Mouse (Mus musculus) limb, embryonic 12.5 days (tissue): ENCODE results near the gene Slc17a4. TPM values are rescaled to one million over a fixed set of nuclear protein-coding genes. Genes with fewer than 3 reads are reported as not detected.
A peak's percentile ranks its signal among the peaks of the same experiment; 100 is the strongest.

Source experiments
- ATAC-seq: fragments of 200-750 bp; cut with Nextera tagmentation; 2 replicates; pipeline ENCODE4 v1.8.0; 2017; ENCODE audit warnings: low read depth, moderate TSS enrichment; ENCODE audit not compliant: insufficient number of reproducible peaks, insufficient read depth, low FRiP score, low TSS enrichment
- H3K27ac ChIP-seq: fragments of 300-500 bp; sonication (generic); 2 replicates; pipeline ENCODE4 v1.5.1; 2016; ENCODE audit warnings: mild to moderate bottlenecking, moderate library complexity
- H3K27me3 ChIP-seq: fragments of 300-500 bp; sonication (generic); 2 replicates; pipeline ENCODE4 v1.6.1; 2016; ENCODE audit warnings: mild to moderate bottlenecking, moderate library complexity
- H3K36me3 ChIP-seq: fragments of 300-500 bp; sonication (generic); 2 replicates; pipeline ENCODE4 v1.6.1; 2016; ENCODE audit warnings: mild to moderate bottlenecking, moderate library complexity
- H3K4me1 ChIP-seq: fragments of 300-500 bp; sonication (generic); replicated peaks from 2 replicates; pipeline ENCODE4 v1.6.1; 2016
- H3K4me2 ChIP-seq: fragments of 300-500 bp; sonication (generic); 2 replicates; pipeline ENCODE4 v1.6.1; 2016; ENCODE audit warnings: mild to moderate bottlenecking, moderate library complexity
- H3K4me3 ChIP-seq: fragments of 300-500 bp; sonication (generic); replicated peaks from 2 replicates; pipeline ENCODE4 v1.5.1; 2016; ENCODE audit warnings: mild to moderate bottlenecking
- H3K9ac ChIP-seq: fragments of 300-500 bp; sonication (generic); replicated peaks from 2 replicates; pipeline ENCODE4 v1.6.1; 2016; ENCODE audit warnings: mild to moderate bottlenecking, moderate library complexity
- H3K9me3 ChIP-seq: fragments of 300-500 bp; sonication (generic); 2 replicates; pipeline ENCODE4 v1.6.1; 2016; ENCODE audit warnings: mild to moderate bottlenecking, moderate library complexity
- WGBS: fragments of 180-500 bp; shearing (Covaris S2); methylation state at CpG from one replicate; pipeline ENCODE4 v1.1.7; 2016; 5-methylcytosine and 5-hydroxymethylcytosine counted together
- polyA plus RNA-seq: library from polyadenylated mRNA; unstranded; fragments of >200 nt; fragmentation: Nextera tagmentation; extraction: Ambion mirVana; gene quantifications from 2 replicates; pipeline ENCODE4 v1.2.1, GENCODE M21; 2016

The Slc17a4 gene
- polyA plus RNA-seq, 1 experiment from 2014 or later, result not detected

DNA sequence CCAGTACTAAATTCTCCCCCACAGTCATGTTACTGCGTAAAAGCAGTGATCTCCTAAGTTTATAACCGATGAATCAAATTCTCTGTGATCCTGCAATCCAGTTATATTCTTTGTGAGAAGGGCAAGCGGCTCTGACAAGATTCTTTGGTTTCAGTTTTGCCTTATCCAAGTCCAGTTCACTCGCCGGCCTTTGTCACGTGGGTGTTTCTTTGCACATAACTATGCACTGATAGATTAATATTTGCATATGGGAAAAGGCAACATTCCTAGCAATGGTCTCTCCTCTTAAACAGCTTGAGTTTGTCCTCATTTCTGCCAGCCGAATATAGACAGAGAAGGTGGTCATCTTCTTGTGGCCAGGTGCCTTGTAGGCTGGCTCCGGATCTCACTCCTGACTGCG, 15.7 kb upstream of the Slc17a4 start:
- H3K4me2 ChIP-seq, result no peak overlapping the region
- no peak for ATAC-seq
- WGBS, result 85% methylated on average over 9 of the region's 9 CpGs
- no peaks in the 10 kb centered on the region for H3K9me3 ChIP-seq
- peaks cover 9% of the 10 kb centered on the region for H3K4me1 ChIP-seq
- no peaks in the 10 kb centered on the region for H3K27me3 ChIP-seq
- no peaks in the 10 kb centered on the region for H3K36me3 ChIP-seq
- peak overlapping the region; percentile 13; the same call in 1 of the 2 replicates for H3K27ac ChIP-seq
- no peak overlapping the region for H3K4me3 ChIP-seq
- H3K9ac ChIP-seq, result no peak overlapping the region

DNA sequence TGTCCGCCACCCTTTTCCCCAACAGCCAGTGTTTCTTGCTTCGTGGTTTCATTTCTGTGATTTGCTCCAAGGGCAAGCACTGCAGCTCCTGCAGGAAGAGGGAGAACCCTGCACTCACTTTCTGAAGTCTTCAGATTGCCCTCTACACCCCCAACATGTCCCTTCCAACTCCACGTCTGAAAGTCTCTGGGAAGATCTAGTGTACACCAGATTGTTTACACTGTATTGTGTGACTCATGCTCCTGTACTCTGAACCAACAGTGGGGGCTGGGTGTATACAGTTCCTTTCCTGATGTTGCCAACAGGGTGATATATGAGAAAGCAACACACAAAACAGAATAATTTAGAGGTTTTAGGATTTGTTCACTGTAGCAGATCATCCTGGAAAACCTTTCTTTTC, 13.8 kb upstream of the Slc17a4 start:
- Histone ChIP-seq H3K9me3 (no peaks in the 10 kb centered on the region), H3K4me1 (peaks cover 9% of the 10 kb centered on the region), H3K4me2 (no peak overlapping the region), H3K4me3 (no peak overlapping the region), H3K27ac (no peak overlapping the region), H3K27me3 (no peaks in the 10 kb centered on the region), H3K9ac (no peak overlapping the region), H3K36me3 (no peaks in the 10 kb centered on the region)
- ATAC-seq, result no peak
- 68% methylated on average over 3 of the region's 3 CpGs for WGBS

DNA sequence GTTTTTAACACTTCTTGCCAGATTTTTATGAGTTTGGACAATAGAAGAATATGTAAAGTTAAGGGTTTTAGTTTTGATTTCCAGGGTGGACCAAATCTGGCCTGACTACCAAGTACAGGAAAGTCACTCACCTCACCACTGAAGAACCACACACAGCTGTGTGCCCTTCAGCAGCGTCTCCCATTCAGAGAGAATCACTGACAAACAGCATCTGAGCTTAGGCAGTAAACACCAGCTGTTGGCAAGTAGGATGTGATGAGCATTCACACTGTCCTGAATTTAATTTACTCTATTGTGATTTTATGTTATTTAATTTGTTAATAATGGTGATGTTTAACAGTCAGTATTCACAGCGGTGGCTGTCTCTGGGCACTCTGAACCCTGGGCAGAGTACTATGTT, 11.0 kb upstream of the Slc17a4 start:
- ATAC-seq, result no peak
- Histone ChIP-seq H3K27me3 (no peaks in the 10 kb centered on the region), H3K4me1 (peaks cover 3% of the 10 kb centered on the region), H3K4me2 (no peak overlapping the region), H3K9me3 (no peaks in the 10 kb centered on the region), H3K27ac (no peak overlapping the region), H3K4me3 (no peak overlapping the region), H3K36me3 (no peaks in the 10 kb centered on the region), H3K9ac (no peak overlapping the region)
- 70% methylated on average over 2 of the region's 2 CpGs for WGBS

DNA sequence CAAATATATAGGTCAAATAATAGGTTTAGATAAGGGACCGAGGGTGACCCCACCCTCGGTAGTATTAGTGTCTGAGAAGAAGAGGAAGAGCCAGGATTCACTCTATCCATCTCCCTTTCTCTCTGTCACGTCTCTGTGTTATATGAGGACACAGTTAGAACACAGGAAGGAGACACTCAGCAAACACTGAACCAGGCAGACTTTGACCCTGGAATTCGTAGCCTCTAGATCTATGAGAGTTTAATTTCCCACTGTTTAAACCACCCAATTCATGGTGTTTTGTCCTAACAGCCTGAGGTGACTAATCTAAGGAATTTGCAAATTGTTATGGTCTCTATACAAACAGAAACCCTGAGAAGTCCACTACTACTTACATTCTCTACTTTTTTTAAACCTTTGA, 2.9 kb upstream of the Slc17a4 start:
- no peak overlapping the region for H3K4me2 ChIP-seq
- no peak overlapping the region for H3K4me3 ChIP-seq
- H3K4me1 ChIP-seq, result peaks cover 7% of the 10 kb centered on the region; the same call in 1 of the 2 replicates
- H3K9ac ChIP-seq, result no peak overlapping the region
- ATAC-seq, result no peak
- H3K27me3 ChIP-seq, result no peaks in the 10 kb centered on the region
- no peaks in the 10 kb centered on the region for H3K9me3 ChIP-seq
- 80% methylated on average over 4 of the region's 4 CpGs for WGBS
- H3K27ac ChIP-seq, result no peak overlapping the region
- no peaks in the 10 kb centered on the region for H3K36me3 ChIP-seq

DNA sequence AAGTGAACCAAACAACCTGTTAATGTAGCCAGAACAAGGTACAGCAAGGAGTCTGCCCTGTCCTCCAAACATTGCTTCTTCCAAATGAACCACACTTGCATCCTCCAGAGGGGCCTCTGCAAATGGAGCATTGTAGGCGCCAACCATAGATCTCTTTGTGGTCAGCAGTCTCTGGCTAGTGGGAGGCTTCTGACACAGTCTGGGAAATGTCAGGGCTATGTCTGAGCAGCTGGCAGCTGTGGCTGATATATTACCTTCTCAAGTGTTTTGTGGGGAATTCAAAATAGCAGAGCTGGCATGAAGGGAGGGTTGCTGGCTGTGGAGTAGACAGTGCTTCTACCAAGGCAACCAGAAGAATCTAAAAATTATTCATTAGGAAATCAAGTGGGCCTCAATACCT, 1.3 kb upstream of the Slc17a4 start:
- WGBS, result 87% methylated on average over 1 of the region's 1 CpGs
- no peak overlapping the region for H3K4me2 ChIP-seq
- peaks cover 7% of the 10 kb centered on the region; the same call in 1 of the 2 replicates for H3K4me1 ChIP-seq
- no peaks in the 10 kb centered on the region for H3K36me3 ChIP-seq
- H3K27ac ChIP-seq, result no peak overlapping the region
- H3K9me3 ChIP-seq, result no peaks in the 10 kb centered on the region
- H3K4me3 ChIP-seq, result no peak overlapping the region
- no peak overlapping the region for H3K9ac ChIP-seq
- no peak for ATAC-seq
- H3K27me3 ChIP-seq, result no peaks in the 10 kb centered on the region

DNA sequence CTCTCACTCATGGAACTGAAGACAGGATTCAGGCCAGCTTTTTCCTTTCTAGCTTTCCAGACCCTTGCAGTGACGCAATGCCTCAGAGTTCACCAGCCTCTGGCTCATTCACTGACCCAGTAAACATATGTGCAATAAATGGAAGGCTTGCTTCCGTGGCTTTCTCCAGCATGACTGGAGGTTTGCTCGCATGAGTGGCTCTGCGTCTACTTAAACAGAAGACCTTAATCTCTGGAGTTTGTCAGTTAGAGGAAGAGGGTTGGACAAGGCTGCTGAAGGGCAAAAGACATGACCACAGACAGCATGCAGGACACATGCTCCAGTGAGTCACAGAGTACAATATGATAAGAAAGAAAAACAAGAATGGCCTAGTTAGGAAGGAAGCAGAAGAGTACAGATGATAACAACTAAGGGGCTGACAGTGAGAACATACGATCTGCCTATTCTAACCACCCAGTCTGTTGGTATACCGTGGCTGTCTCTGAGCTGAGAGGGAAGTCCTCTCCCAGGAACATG, 960 bp downstream of the Slc17a4 start:
- Histone ChIP-seq H3K4me3 (no peak overlapping the region), H3K4me2 (no peak overlapping the region), H3K9me3 (no peaks in the 10 kb centered on the region), H3K9ac (no peak overlapping the region), H3K27ac (no peak overlapping the region), H3K27me3 (no peaks in the 10 kb centered on the region), H3K36me3 (no peaks in the 10 kb centered on the region), H3K4me1 (peaks cover 7% of the 10 kb centered on the region; the same call in 1 of the 2 replicates)
- ATAC-seq, result no peak
- WGBS, result 55% methylated on average over 6 of the region's 6 CpGs

DNA sequence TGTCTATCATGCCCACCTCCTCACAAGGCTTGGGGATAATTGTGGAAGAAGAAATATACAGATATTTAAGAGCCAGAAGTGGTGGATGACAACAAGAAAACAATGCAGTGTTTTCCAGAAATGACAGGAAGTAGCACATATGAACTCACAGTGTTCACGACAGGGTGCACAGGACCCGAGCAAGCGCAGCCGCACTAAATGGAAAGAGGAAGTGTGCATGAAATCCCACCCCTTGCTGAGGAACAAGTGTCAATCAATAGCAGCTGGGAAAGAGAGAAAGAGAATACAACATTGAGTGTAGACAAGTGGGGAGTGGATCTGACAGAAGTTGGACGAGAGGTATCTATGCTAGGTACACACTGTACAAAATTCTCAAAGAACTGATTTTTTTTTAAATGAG, 3.5 kb downstream of the Slc17a4 start:
- H3K9me3 ChIP-seq, result no peaks in the 10 kb centered on the region
- 75% methylated on average over 5 of the region's 5 CpGs for WGBS
- H3K4me3 ChIP-seq, result no peak overlapping the region
- no peak for ATAC-seq
- H3K4me1 ChIP-seq, result peaks cover 7% of the 10 kb centered on the region; the same call in 1 of the 2 replicates
- H3K27ac ChIP-seq, result no peak overlapping the region
- H3K36me3 ChIP-seq, result no peaks in the 10 kb centered on the region
- H3K4me2 ChIP-seq, result no peak overlapping the region
- H3K27me3 ChIP-seq, result no peaks in the 10 kb centered on the region
- H3K9ac ChIP-seq, result no peak overlapping the region

DNA sequence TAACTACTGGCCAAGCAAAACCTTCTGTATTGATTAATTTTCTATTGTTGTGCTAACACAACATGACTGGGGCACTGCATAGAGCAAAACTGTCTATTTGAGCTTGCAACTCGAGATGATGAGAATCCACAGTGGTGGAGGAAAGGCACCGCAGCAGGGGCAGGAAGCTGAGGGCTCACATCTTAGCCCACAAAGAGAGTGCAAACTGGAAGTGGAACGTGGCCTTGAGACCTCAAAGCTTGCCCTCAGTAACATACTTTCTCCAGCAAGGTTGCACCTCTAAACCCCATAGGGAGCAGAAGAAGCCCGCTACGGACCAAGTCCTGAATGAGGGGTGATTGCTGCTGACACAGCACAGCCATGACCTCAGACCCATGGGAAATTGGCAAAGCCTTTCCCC, 4.7 kb downstream of the Slc17a4 start:
- Histone ChIP-seq H3K36me3 (no peaks in the 10 kb centered on the region), H3K27ac (no peak overlapping the region), H3K9me3 (no peaks in the 10 kb centered on the region), H3K27me3 (no peaks in the 10 kb centered on the region), H3K9ac (no peak overlapping the region), H3K4me1 (peaks cover 7% of the 10 kb centered on the region; the same call in 1 of the 2 replicates), H3K4me2 (no peak overlapping the region), H3K4me3 (no peak overlapping the region)
- ATAC-seq, result no peak
- 83% methylated on average over 5 of the region's 5 CpGs for whole genome bisulfite sequencing

DNA sequence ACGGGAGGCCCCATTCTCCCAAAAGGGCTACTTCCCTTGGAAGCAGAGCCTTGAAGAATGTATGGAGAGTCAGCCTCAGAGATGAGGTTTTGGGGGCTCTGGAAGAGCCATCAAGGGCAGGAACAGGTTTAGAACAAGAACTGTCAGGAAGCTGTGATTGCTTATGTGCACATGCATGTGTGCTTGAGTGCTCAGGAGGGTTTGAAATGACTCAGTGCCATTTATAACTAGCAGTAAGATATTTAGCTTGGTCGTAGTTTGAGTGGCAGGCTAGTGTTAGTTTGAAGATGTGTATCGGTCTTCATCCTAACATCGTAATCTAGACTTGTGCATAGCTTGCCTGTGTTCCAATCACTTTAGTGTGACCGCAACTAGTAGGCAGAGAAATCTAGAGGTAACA, 7.9 kb downstream of the Slc17a4 start:
- no peaks in the 10 kb centered on the region for H3K4me1 ChIP-seq

DNA sequence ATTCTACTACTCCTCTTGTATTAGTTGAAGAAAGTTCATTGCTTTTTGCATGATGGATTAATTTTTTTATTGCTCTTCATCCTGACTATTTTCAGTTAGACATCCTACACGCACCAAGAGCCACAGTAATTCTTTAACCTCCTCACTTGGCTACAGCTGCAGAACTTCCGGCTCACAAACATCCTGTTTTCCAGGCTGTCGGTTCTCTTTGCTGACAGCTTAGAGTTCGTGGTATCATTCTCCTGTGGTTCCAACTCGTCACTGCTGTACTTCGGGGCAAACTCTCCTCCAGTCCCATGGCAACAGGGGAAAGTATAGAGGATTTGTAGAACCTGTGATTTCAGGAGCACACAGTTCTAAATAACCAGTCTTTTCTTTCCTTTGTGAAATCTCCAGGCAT, 16.6 kb downstream of the Slc17a4 start:
- H3K27ac ChIP-seq, result no peak overlapping the region
- H3K4me1 ChIP-seq, result no peaks in the 10 kb centered on the region
- no peaks in the 10 kb centered on the region for H3K36me3 ChIP-seq
- H3K9me3 ChIP-seq, result no peaks in the 10 kb centered on the region
- no peak overlapping the region for H3K4me3 ChIP-seq
- no peak overlapping the region for H3K9ac ChIP-seq
- no peaks in the 10 kb centered on the region for H3K27me3 ChIP-seq
- no peak for ATAC-seq
- WGBS, result 71% methylated on average over 6 of the region's 6 CpGs
- no peak overlapping the region for H3K4me2 ChIP-seq

More for the DNA sequence above, 7.9 kb downstream of the Slc17a4 start:
- WGBS, result 95% methylated on average over 5 of the region's 5 CpGs
- Histone ChIP-seq H3K4me3 (no peak overlapping the region), H3K9ac (no peak overlapping the region), H3K9me3 (no peaks in the 10 kb centered on the region), H3K36me3 (no peaks in the 10 kb centered on the region), H3K27ac (no peak overlapping the region), H3K4me2 (no peak overlapping the region), H3K27me3 (no peaks in the 10 kb centered on the region)
- no peak for ATAC-seq

DNA sequence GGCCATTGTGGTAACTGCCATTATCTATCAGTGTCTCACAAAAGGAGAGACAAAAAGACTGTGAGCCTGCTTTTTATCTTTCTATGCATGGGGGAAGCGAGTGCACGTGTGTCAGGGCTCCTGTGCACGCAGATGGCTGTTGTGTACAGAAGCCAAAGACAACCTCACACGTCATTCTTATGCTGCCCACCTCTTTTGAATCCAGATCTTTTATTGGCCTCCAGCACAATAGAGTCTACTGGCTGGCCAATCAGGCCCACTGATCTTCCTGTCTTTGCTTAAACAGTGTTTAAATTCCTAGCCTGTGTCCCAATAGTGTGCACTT, 21.6 kb downstream of the Slc17a4 start:
- H3K9me3 ChIP-seq, result no peaks in the 10 kb centered on the region
- no peaks in the 10 kb centered on the region for H3K36me3 ChIP-seq
- no peak overlapping the region for H3K27ac ChIP-seq
- no peak overlapping the region for H3K9ac ChIP-seq
- H3K4me2 ChIP-seq, result no peak overlapping the region
- no peaks in the 10 kb centered on the region for H3K27me3 ChIP-seq
- H3K4me1 ChIP-seq, result peaks cover 10% of the 10 kb centered on the region
- no peak overlapping the region for H3K4me3 ChIP-seq
- no peak for ATAC-seq
- WGBS, result 82% methylated on average over 4 of the region's 4 CpGs

DNA sequence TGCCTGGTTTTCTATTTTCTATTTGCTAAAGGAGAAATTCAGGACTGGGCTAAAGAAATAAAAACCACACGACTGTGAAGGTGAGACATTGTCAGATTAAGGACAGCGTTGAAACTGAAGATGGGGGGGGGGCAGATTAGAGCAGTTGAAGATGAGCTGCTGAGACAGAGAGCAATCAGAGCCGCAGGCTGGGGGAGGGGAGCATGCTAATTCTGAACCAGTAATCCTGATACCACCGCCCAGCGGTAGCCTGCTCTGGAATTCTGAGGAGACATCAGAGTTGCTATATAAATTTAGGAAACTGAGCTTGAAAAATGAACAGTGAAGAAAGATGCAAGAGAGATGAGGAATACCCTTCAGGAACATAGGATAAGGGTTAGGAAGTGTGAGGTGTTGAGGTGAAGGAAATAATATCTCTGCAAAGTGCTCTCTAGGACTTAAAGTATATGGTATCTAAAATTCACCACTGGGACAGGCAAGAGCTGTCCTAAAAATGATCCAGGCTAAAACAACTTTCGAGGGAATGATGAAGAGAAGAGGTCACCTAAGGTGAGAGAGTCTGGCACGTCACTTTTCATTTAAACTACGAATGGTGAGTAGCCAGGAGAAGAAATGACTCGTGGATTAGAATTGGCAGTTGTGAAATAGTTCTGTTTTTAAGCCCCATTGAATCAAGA, 22.1 kb downstream of the Slc17a4 start:
- no peak overlapping the region for H3K27ac ChIP-seq
- 48% methylated on average over 9 of the region's 9 CpGs for WGBS
- H3K4me2 ChIP-seq, result no peak overlapping the region
- H3K27me3 ChIP-seq, result no peaks in the 10 kb centered on the region
- H3K9ac ChIP-seq, result no peak overlapping the region
- H3K4me1 ChIP-seq, result peaks cover 10% of the 10 kb centered on the region
- ATAC-seq, result no peak
- H3K4me3 ChIP-seq, result no peak overlapping the region
- H3K9me3 ChIP-seq, result no peaks in the 10 kb centered on the region
- no peaks in the 10 kb centered on the region for H3K36me3 ChIP-seq
